Mouse (Mus musculus): ENCODE measurements at regions not wholly inside any gene's neighbourhood (a gene's known extent, or its start where the extent isn't known, plus 50 kb on each side); places are given as distances from the start of the nearest gene placed in this dataset.

DNA sequence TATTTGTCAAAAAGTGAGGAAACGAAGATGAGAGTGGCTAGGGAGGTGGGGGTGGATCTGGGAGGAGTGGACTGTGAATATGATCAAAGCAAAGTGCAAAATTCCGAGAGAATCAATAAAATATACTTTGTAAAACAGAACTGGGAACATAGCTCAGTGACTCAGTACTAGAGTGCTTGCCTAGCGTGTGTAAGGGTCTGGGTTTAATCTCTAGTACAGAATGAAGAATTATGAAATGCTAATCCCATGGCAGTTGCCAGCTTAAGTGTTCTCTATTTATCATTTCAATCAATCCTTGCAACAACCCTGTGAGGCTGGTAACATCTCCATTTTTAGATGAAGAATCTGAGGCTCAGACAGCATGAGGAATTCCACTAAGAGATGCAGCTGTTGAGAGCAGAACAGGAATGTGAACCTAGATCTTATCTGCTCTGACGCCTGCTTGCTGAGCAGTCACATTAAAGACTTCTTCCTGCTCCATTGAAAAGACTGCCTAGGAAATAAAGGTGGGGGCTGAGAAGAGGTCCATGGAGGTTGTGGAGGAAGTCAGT lies 152.5 kb downstream of the Nr2f2 start:
- TF ChIP-seq CTCF (IDR thresholded peaks at IDR 0.05; ENCODE audit: low read depth) (no peak), EP300 (IDR thresholded peaks at IDR 0.05; ENCODE audit: low read depth) (no peak)
